Mouse (Mus musculus): Measurements from ENCODE around the gene Smim7. TPM values are rescaled to one million over a fixed set of nuclear protein-coding genes. Genes with fewer than 3 reads are reported as not detected.

Gene Smim7
- polyA plus RNA-seq, 1 experiment from 2014 or later = 117 TPM

GRCm38 (mm10) chr8:72555770-72556169, 15.1 kb downstream of the Smim7 start:
- H3K4me3 ChIP-seq (ENCODE audit: low read depth, low read length) = no peak overlapping the region
- no peak overlapping the region for H3K9ac ChIP-seq (replicated peaks; ENCODE audit: low read length)
- ATAC-seq (replicated peaks; ENCODE audit: insufficient number of reproducible peaks, low FRiP score, low TSS enrichment, low read depth) = no peak
- 49% methylated on average over 4 of the region's 4 CpGs for WGBS
- no peaks in the 10 kb centered on the region for H3K27me3 ChIP-seq (ENCODE audit: control insufficient read depth, insufficient read depth, low read length)
- H3K36me3 ChIP-seq (replicated peaks; ENCODE audit: control insufficient read depth, insufficient read depth, low read depth, low read length) = no peaks in the 10 kb centered on the region
- no peaks in the 10 kb centered on the region for H3K9me3 ChIP-seq (replicated peaks; ENCODE audit: control insufficient read depth, low read length)
- no peak overlapping the region for H3K27ac ChIP-seq (replicated peaks; ENCODE audit: low read depth, low read length)
- DNase-seq (ENCODE audit: low spot score) = no peak
- H3K4me2 ChIP-seq (ENCODE audit: low read depth, low read length) = no peak overlapping the region
- H3K4me1 ChIP-seq (ENCODE audit: control insufficient read depth, insufficient read depth, low read length) = no peaks in the 10 kb centered on the region

- H3K4me3 ChIP-seq (ENCODE audit: low read depth, low read length) = peak overlapping the region; percentile 92
- 11% methylated on average over 5 of the region's 5 CpGs for WGBS
- ATAC-seq (replicated peaks; ENCODE audit: insufficient number of reproducible peaks, low FRiP score, low TSS enrichment, low read depth) (no peak), DNase-seq (ENCODE audit: low spot score) (peak; percentile 3)
- no peaks in the 10 kb centered on the region; the same call in 1 of the 2 replicates for H3K4me1 ChIP-seq (ENCODE audit: control insufficient read depth, insufficient read depth, low read length)
- H3K27me3 ChIP-seq (ENCODE audit: control insufficient read depth, insufficient read depth, low read length) = no peaks in the 10 kb centered on the region
- H3K9ac ChIP-seq (replicated peaks; ENCODE audit: low read length) = peak overlapping the region; percentile 73; the same call in 1 of the 2 replicates
- H3K9me3 ChIP-seq (replicated peaks; ENCODE audit: control insufficient read depth, low read length) = no peaks in the 10 kb centered on the region
- H3K4me2 ChIP-seq (ENCODE audit: low read depth, low read length) = peak overlapping the region; percentile 69
- no peaks in the 10 kb centered on the region for H3K36me3 ChIP-seq (replicated peaks; ENCODE audit: control insufficient read depth, insufficient read depth, low read depth, low read length)
- no peak overlapping the region for H3K27ac ChIP-seq (replicated peaks; ENCODE audit: low read depth, low read length)
These were observed 21.5 kb downstream of the Smim7 start for GRCm38 (mm10) chr8:72549314-72549892.

- Histone ChIP-seq H3K9ac (replicated peaks; ENCODE audit: low read length) (peak overlapping the region; percentile 73), H3K27me3 (ENCODE audit: control insufficient read depth, insufficient read depth, low read length) (no peaks in the 10 kb centered on the region), H3K36me3 (replicated peaks; ENCODE audit: control insufficient read depth, insufficient read depth, low read depth, low read length) (no peaks in the 10 kb centered on the region; the same call in 1 of the 2 replicates), H3K4me1 (ENCODE audit: control insufficient read depth, insufficient read depth, low read length) (no peaks in the 10 kb centered on the region; the same call in 1 of the 2 replicates), H3K4me3 (ENCODE audit: low read depth, low read length) (peak overlapping the region; percentile 92), H3K9me3 (replicated peaks; ENCODE audit: control insufficient read depth, low read length) (no peaks in the 10 kb centered on the region), H3K4me2 (ENCODE audit: low read depth, low read length) (peak overlapping the region; percentile 69), H3K27ac (replicated peaks; ENCODE audit: low read depth, low read length) (peak overlapping the region; percentile 93)
- 0% methylated on average over 44 of the region's 45 CpGs for WGBS
- DNase-seq (ENCODE audit: low spot score) (peak; percentile 33), ATAC-seq (replicated peaks; ENCODE audit: insufficient number of reproducible peaks, low FRiP score, low TSS enrichment, low read depth) (peak; percentile 0; the same call in 1 of the 2 replicates)
These were observed 22.1 kb downstream of the Smim7 start for GRCm38 (mm10) chr8:72548644-72549313.

DNA sequence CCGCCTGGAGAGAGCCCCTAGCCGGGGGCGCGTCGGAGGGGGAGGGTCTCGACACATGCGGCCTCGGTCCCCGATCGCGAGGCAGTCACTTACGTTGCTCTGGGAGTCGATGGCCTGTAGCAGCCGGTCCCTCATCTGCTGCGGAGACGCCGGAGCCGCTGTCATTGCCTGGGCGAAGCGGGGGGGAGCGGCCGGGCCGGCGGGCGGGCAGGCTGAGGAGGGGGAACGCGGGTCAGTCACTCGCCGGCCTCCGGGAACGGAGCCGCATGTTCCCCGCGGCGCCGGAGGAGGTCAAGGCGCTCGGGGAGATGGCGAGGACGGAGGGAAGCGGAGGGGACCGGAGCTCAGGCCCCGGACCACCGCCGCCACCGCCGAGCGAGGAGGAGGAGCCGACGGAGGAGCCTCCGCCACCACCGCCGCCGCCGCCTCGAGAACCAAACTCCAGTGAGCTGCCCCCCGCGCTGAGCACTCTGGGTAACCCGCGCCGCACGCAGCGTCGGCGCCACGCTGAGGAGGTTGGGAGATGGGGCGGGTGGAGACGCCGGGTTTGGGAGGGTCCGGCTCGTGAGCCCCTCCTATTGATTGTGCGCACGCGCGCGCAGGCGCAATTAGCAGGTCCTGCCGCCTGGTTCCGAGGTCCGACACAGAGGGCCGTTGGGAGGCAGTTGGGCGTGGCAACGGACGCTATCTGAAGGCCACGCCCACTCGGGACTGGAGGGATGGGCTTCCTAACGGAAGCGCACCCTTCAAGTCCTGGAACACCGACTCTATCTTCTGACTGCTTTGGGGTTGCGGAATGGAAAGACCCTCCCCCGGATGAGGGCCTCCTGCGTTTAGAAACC, 22.9 kb downstream of the Smim7 start, which contains the start of gene Med26:
Gene Med26 (minus strand): TSS at position 469 of the 842 bp plus-strand sequence.
- Histone ChIP-seq H3K4me1 (ENCODE audit: control insufficient read depth, insufficient read depth, low read length) (no peaks in the 10 kb centered on the region; the same call in 1 of the 2 replicates), H3K27me3 (ENCODE audit: control insufficient read depth, insufficient read depth, low read length) (no peaks in the 10 kb centered on the region), H3K9ac (replicated peaks; ENCODE audit: low read length) (peak within 1 kb of the TSS; percentile 88), H3K4me3 (ENCODE audit: low read depth, low read length) (peak within 1 kb of the TSS; percentile 92), H3K36me3 (replicated peaks; ENCODE audit: control insufficient read depth, insufficient read depth, low read depth, low read length) (no peaks in the 10 kb centered on the region; the same call in 1 of the 2 replicates), H3K9me3 (replicated peaks; ENCODE audit: control insufficient read depth, low read length) (no peaks in the 10 kb centered on the region), H3K27ac (replicated peaks; ENCODE audit: low read depth, low read length) (peak within 1 kb of the TSS; percentile 93), H3K4me2 (ENCODE audit: low read depth, low read length) (peak within 1 kb of the TSS; percentile 77)
- ATAC-seq (replicated peaks; ENCODE audit: insufficient number of reproducible peaks, low FRiP score, low TSS enrichment, low read depth) = peak; percentile 96
- under 1% methylated on average over 72 of the region's 92 CpGs for WGBS
- DNase-seq (ENCODE audit: low spot score) = peak; percentile 100

GRCm38 (mm10) chr8:72547122-72547801, 23.6 kb downstream of the Smim7 start:
- ATAC-seq (replicated peaks; ENCODE audit: insufficient number of reproducible peaks, low FRiP score, low TSS enrichment, low read depth) = no peak
- peak; percentile 30 for DNase-seq (ENCODE audit: low spot score)
- WGBS = 1% methylated on average over 27 of the region's 27 CpGs

DNA sequence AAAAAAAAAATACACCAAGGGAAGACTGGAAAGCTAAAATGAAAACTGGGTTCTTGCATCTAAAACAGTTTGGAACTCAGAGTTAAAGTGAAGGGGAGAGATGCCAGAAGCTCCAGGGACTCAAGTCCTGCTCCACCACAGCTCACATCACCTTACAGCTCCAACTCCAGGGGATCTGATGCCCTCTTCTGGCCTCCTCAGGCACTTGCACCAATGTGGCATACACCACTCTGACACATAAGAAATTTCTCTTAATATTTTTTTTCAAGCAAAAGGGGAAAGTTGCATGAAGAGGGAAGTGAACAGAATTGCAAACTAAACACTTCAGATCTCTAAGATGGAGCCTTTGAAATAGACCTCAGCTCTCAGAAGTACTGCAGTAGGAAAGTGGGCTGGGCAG, 31.7 kb downstream of the Smim7 start:
- H3K4me1 ChIP-seq (ENCODE audit: control insufficient read depth, insufficient read depth, low read length) = no peaks in the 10 kb centered on the region
- no peak overlapping the region for H3K4me3 ChIP-seq (ENCODE audit: low read depth, low read length)
- H3K36me3 ChIP-seq (replicated peaks; ENCODE audit: control insufficient read depth, insufficient read depth, low read depth, low read length) = no peaks in the 10 kb centered on the region; the same call in 1 of the 2 replicates
- H3K4me2 ChIP-seq (ENCODE audit: low read depth, low read length) = no peak overlapping the region
- H3K27me3 ChIP-seq (ENCODE audit: control insufficient read depth, insufficient read depth, low read length) = no peaks in the 10 kb centered on the region
- DNase-seq (ENCODE audit: low spot score) = no peak
- H3K9ac ChIP-seq (replicated peaks; ENCODE audit: low read length) = no peak overlapping the region
- no peak overlapping the region for H3K27ac ChIP-seq (replicated peaks; ENCODE audit: low read depth, low read length)
- ATAC-seq (replicated peaks; ENCODE audit: insufficient number of reproducible peaks, low FRiP score, low TSS enrichment, low read depth) = no peak
- no peaks in the 10 kb centered on the region for H3K9me3 ChIP-seq (replicated peaks; ENCODE audit: control insufficient read depth, low read length)

More at GRCm38 (mm10) chr8:72547122-72547801, 23.6 kb downstream of the Smim7 start:
- Histone ChIP-seq H3K27ac (replicated peaks; ENCODE audit: low read depth, low read length) (peak overlapping the region; percentile 31; the same call in 1 of the 2 replicates), H3K4me3 (ENCODE audit: low read depth, low read length) (peak overlapping the region; percentile 92), H3K36me3 (replicated peaks; ENCODE audit: control insufficient read depth, insufficient read depth, low read depth, low read length) (no peaks in the 10 kb centered on the region; the same call in 1 of the 2 replicates), H3K4me1 (ENCODE audit: control insufficient read depth, insufficient read depth, low read length) (no peaks in the 10 kb centered on the region; the same call in 1 of the 2 replicates), H3K9me3 (replicated peaks; ENCODE audit: control insufficient read depth, low read length) (no peaks in the 10 kb centered on the region), H3K9ac (replicated peaks; ENCODE audit: low read length) (peak overlapping the region; percentile 88), H3K27me3 (ENCODE audit: control insufficient read depth, insufficient read depth, low read length) (no peaks in the 10 kb centered on the region), H3K4me2 (ENCODE audit: low read depth, low read length) (peak overlapping the region; percentile 77)

GRCm38 (mm10) chr8:72534888-72535287, 36.0 kb downstream of the Smim7 start:
- Histone ChIP-seq H3K9me3 (replicated peaks; ENCODE audit: control insufficient read depth, low read length) (no peaks in the 10 kb centered on the region), H3K27ac (replicated peaks; ENCODE audit: low read depth, low read length) (no peak overlapping the region), H3K36me3 (replicated peaks; ENCODE audit: control insufficient read depth, insufficient read depth, low read depth, low read length) (no peaks in the 10 kb centered on the region), H3K27me3 (ENCODE audit: control insufficient read depth, insufficient read depth, low read length) (no peaks in the 10 kb centered on the region), H3K4me1 (ENCODE audit: control insufficient read depth, insufficient read depth, low read length) (no peaks in the 10 kb centered on the region), H3K4me2 (ENCODE audit: low read depth, low read length) (no peak overlapping the region), H3K9ac (replicated peaks; ENCODE audit: low read length) (no peak overlapping the region), H3K4me3 (ENCODE audit: low read depth, low read length) (no peak overlapping the region)
- ATAC-seq (replicated peaks; ENCODE audit: insufficient number of reproducible peaks, low FRiP score, low TSS enrichment, low read depth) = no peak
- WGBS = 91% methylated on average over 3 of the region's 3 CpGs
- DNase-seq (ENCODE audit: low spot score) = no peak
